Comparison of ENCODE assay signal across 8 mouse cellular contexts in the genomic region with DNA sequence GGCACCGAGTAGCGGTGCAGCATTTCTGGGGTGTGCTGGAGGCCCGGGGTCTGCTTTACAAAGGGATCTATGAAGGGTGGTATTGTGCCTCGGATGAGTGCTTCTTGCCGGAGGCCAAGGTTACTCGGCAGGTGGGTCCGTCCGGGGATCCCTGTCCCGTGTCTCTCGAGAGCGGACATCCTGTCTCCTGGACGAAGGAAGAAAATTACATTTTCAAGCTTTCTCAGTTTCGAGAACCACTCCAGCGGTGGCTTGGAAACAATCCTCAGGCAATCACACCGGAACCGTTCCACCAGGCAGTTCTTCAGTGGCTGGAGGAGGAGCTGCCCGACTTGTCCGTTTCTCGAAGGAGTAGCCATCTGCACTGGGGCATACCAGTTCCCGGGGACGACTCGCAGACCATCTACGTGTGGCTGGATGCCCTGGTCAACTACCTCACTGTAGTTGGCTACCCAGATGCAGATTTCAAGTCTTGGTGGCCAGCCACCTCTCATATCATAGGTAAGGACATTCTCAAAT. TPM values are rescaled to one million over a fixed set of nuclear protein-coding genes. Genes with fewer than 3 reads are reported as not detected.
DNase-seq lines count a peak whose midpoint lies in the region; ATAC-seq and TF ChIP-seq lines count a peak whose summit lies in the region.

No protein-coding gene starts in this region.

- H3K9ac ChIP-seq in embryonic facial prominence, embryonic 14.5 days (ENCODE audit: low read depth, low read length): peak overlapping the region; percentile 78
- H3K9ac ChIP-seq in hindbrain, embryonic 14.5 days: peak overlapping the region; percentile 90
- H3K9ac ChIP-seq in liver, embryonic 11.5 days (ENCODE audit: low read depth, low read length): peak overlapping the region; percentile 84

- no peaks in the 10 kb centered on the region for H3K9me3 ChIP-seq in embryonic facial prominence, embryonic 14.5 days (ENCODE audit: control insufficient read depth, low read length)
- no peaks in the 10 kb centered on the region for H3K9me3 ChIP-seq in hindbrain, embryonic 14.5 days (ENCODE audit: control insufficient read depth, low read length)
- no peaks in the 10 kb centered on the region for H3K9me3 ChIP-seq in liver, embryonic 11.5 days (ENCODE audit: control insufficient read depth, low read length)

- under 1% methylated on average over 23 of the region's 23 CpGs for WGBS in embryonic facial prominence, embryonic 14.5 days
- WGBS in hindbrain, embryonic 14.5 days: under 1% methylated on average over 23 of the region's 23 CpGs
- WGBS in liver, embryonic 11.5 days: 0% methylated on average over 23 of the region's 23 CpGs
- WGBS in olfactory bulb, adult 2 months: under 1% methylated on average over 23 of the region's 23 CpGs

- DNase-seq in layer of hippocampus, adult 2 months (ENCODE audit: low spot score in 2 of 2): no peak
- no peak for DNase-seq in layer of hippocampus, postnatal 14 days (ENCODE audit: low spot score in 2 of 2)
- peak; percentile 21 for DNase-seq in adrenal gland, postnatal 14 days
- no peak for DNase-seq in embryonic facial prominence, embryonic 14.5 days (ENCODE audit: low spot score)
- peak; percentile 42 for DNase-seq in hindbrain, embryonic 14.5 days (ENCODE audit: low spot score)
- no peak for DNase-seq in liver, embryonic 11.5 days (ENCODE audit: low spot score)
- no peak for DNase-seq in thymus, postnatal 36 days

- ATAC-seq in embryonic facial prominence, embryonic 14.5 days (ENCODE audit: low read depth): no peak; the same call in 1 of the 2 replicates
- peak; percentile 54; the same call in 1 of the 2 replicates for ATAC-seq in hindbrain, embryonic 14.5 days (ENCODE audit: low FRiP score)
- ATAC-seq in liver, embryonic 11.5 days (replicated peaks; ENCODE audit: low FRiP score): peak; percentile 46

- H3K27me3 ChIP-seq in embryonic facial prominence, embryonic 14.5 days (replicated peaks; ENCODE audit: control insufficient read depth, insufficient read depth, low read length): no peaks in the 10 kb centered on the region
- no peaks in the 10 kb centered on the region for H3K27me3 ChIP-seq in hindbrain, embryonic 14.5 days (ENCODE audit: control insufficient read depth, insufficient read depth, low read length)
- H3K27me3 ChIP-seq in liver, embryonic 11.5 days (replicated peaks; ENCODE audit: control insufficient read depth, insufficient read depth, low read length): no peaks in the 10 kb centered on the region

- no peak for TF ChIP-seq POLR2A in olfactory bulb, adult 2 months (IDR thresholded peaks at IDR 0.05; ENCODE audit: insufficient read depth, low read depth, low read length)

- peak overlapping the region; percentile 88 for H3K27ac ChIP-seq in layer of hippocampus, adult 2 months
- peak overlapping the region; percentile 55 for H3K27ac ChIP-seq in embryonic facial prominence, embryonic 14.5 days (replicated peaks; ENCODE audit: low read depth, low read length)
- peak overlapping the region; percentile 93 for H3K27ac ChIP-seq in hindbrain, embryonic 14.5 days
- H3K27ac ChIP-seq in liver, embryonic 11.5 days (ENCODE audit: low read depth, low read length): peak overlapping the region; percentile 74
- no peak overlapping the region for H3K27ac ChIP-seq in olfactory bulb, adult 2 months (ENCODE audit: insufficient read depth, low read depth, low read length)

- TF ChIP-seq CTCF in layer of hippocampus, adult 2 months (conservative IDR thresholded peaks at IDR 0.05): no peak
- no peak for TF ChIP-seq CTCF in olfactory bulb, adult 2 months (IDR thresholded peaks at IDR 0.05; ENCODE audit: insufficient read depth, low read depth, low read length)

- H3K4me1 ChIP-seq in embryonic facial prominence, embryonic 14.5 days (ENCODE audit: control insufficient read depth, insufficient read depth, low read length): peaks cover 25% of the 10 kb centered on the region
- H3K4me1 ChIP-seq in hindbrain, embryonic 14.5 days (replicated peaks; ENCODE audit: control insufficient read depth, insufficient read depth, low read length): peaks cover 40% of the 10 kb centered on the region
- peaks cover 8% of the 10 kb centered on the region for H3K4me1 ChIP-seq in liver, embryonic 11.5 days (replicated peaks; ENCODE audit: control insufficient read depth, insufficient read depth, low read length)
- peaks cover 4% of the 10 kb centered on the region for H3K4me1 ChIP-seq in olfactory bulb, adult 2 months (ENCODE audit: control insufficient read depth, insufficient read depth, low read length)

- no peaks in the 10 kb centered on the region for H3K36me3 ChIP-seq in embryonic facial prominence, embryonic 14.5 days (ENCODE audit: control insufficient read depth, insufficient read depth, low read length)
- H3K36me3 ChIP-seq in hindbrain, embryonic 14.5 days (replicated peaks; ENCODE audit: control insufficient read depth, insufficient read depth): no peaks in the 10 kb centered on the region; the same call in 1 of the 2 replicates
- H3K36me3 ChIP-seq in liver, embryonic 11.5 days (ENCODE audit: control insufficient read depth, insufficient read depth, low read length): peaks cover 2% of the 10 kb centered on the region; the same call in 1 of the 2 replicates

- H3K4me2 ChIP-seq in embryonic facial prominence, embryonic 14.5 days (ENCODE audit: low read depth, low read length): peak overlapping the region; percentile 89
- H3K4me2 ChIP-seq in hindbrain, embryonic 14.5 days (replicated peaks): peak overlapping the region; percentile 99
- peak overlapping the region; percentile 98 for H3K4me2 ChIP-seq in liver, embryonic 11.5 days

- H3K4me3 ChIP-seq in layer of hippocampus, adult 2 months: peak overlapping the region; percentile 86
- H3K4me3 ChIP-seq in embryonic facial prominence, embryonic 14.5 days (ENCODE audit: low read depth, low read length): peak overlapping the region; percentile 87
- H3K4me3 ChIP-seq in hindbrain, embryonic 14.5 days (replicated peaks; ENCODE audit: low read length): peak overlapping the region; percentile 92
- H3K4me3 ChIP-seq in liver, embryonic 11.5 days (ENCODE audit: low read depth, low read length): peak overlapping the region; percentile 93
- H3K4me3 ChIP-seq in olfactory bulb, adult 2 months (ENCODE audit: insufficient read depth, low read depth, low read length): peak overlapping the region; percentile 62

RNA-seq across cellular contexts. Expression of gene Mars2, which starts 0.7 kb away (rescaled TPM):
- 1 to 10 TPM; 8.8 to 9.5 TPM for total RNA-seq in layer of hippocampus, adult 2 months (2021)
- 10 to 100 TPM; 10.6 TPM for total RNA-seq in layer of hippocampus, postnatal 14 days (2021)
- total RNA-seq in adrenal gland, postnatal 14 days (2021): 6.4 and 7.1 TPM in 2 replicates
- 3.1 and 3.3 TPM in 2 replicates for polyA plus RNA-seq in embryonic facial prominence, embryonic 14.5 days (2014; fragmentation: Nextera tagmentation; extraction: Ambion mirVana)
- polyA plus RNA-seq in hindbrain, embryonic 14.5 days (2014; fragmentation: Nextera tagmentation; extraction: Ambion mirVana): 3.4 and 3.9 TPM in 2 replicates
- polyA plus RNA-seq in liver, embryonic 11.5 days (2014; fragmentation: Nextera tagmentation; extraction: Ambion mirVana): 5.6 and 5.8 TPM in 2 replicates
- polyA plus RNA-seq in olfactory bulb, adult 2 months (2012; ENCODE audit: insufficient read depth, insufficient read length, low replicate concordance, missing spikeins): not detected in 2 replicates

RNA-seq across cellular contexts. Expression of gene Rftn2, which starts 11.1 kb away (rescaled TPM):
- 10 to 100 TPM; 32.2 to 35.8 TPM for total RNA-seq in layer of hippocampus, adult 2 months (2021)
- total RNA-seq in layer of hippocampus, postnatal 14 days (2021): 10 to 100 TPM; 29.6 to 31.8 TPM
- total RNA-seq in adrenal gland, postnatal 14 days (2021): 13.2 and 16.4 TPM in 2 replicates
- polyA plus RNA-seq in embryonic facial prominence, embryonic 14.5 days (2014; fragmentation: Nextera tagmentation; extraction: Ambion mirVana): 20.3 and 20.6 TPM in 2 replicates
- polyA plus RNA-seq in hindbrain, embryonic 14.5 days (2014; fragmentation: Nextera tagmentation; extraction: Ambion mirVana): 10.2 and 11.6 TPM in 2 replicates
- polyA plus RNA-seq in liver, embryonic 11.5 days (2014; fragmentation: Nextera tagmentation; extraction: Ambion mirVana): 2.3 and 2.8 TPM in 2 replicates
- polyA plus RNA-seq in olfactory bulb, adult 2 months (2012; ENCODE audit: insufficient read depth, insufficient read length, low replicate concordance, missing spikeins): not detected in 2 replicates

Comparison
In these comparisons a context has a peak if more than half of its experiments do, and no peak if none do; other contexts are left out.
1. DNase-seq: peak in adrenal gland, postnatal 14 days (single experiment) and hindbrain, embryonic 14.5 days (single experiment); none in layer of hippocampus, adult 2 months (0 of 2), layer of hippocampus, postnatal 14 days (0 of 2), embryonic facial prominence, embryonic 14.5 days (single experiment), liver, embryonic 11.5 days (single experiment) and thymus, postnatal 36 days (0 of 2).
2. Peak in every context shown above with its lines, with median percentiles within 50 percentile points of each other: H3K4me3 ChIP-seq, H3K4me2 ChIP-seq and H3K9ac ChIP-seq.